In genomic region chr15:63679984-63680925, GRCm38 (mm10) we compare ENCODE assay signal across 12 mouse cellular contexts.
DNase-seq lines count a peak whose midpoint lies in the region; ATAC-seq and TF ChIP-seq lines count a peak whose summit lies in the region.
"Had no signal": no experiment of that assay in that cellular context is flagged by ENCODE, and none has a peak within 500 bp of the region (broad histone marks: within the 10 kb centered on the region; RNA-seq: fewer than 3 reads in every experiment).

No protein-coding gene starts in this region.

- 38% methylated on average over 3 of the region's 3 CpGs for WGBS in forebrain, embryonic 16.5 days
- 48% methylated on average over 3 of the region's 3 CpGs for WGBS in forebrain, embryonic 12.5 days
- WGBS in midbrain, postnatal 0 days = 47% methylated on average over 3 of the region's 3 CpGs

- no peak overlapping the region for H3K27ac ChIP-seq in forebrain, embryonic 16.5 days (ENCODE audit: low read length)
- no peak overlapping the region for H3K27ac ChIP-seq in forebrain, embryonic 12.5 days
- no peak overlapping the region for H3K27ac ChIP-seq in midbrain, postnatal 0 days (ENCODE audit: low read depth, low read length)

- TF ChIP-seq CTCF in midbrain, postnatal 0 days (IDR thresholded peaks at IDR 0.05) = no peak

- no peaks in the 10 kb centered on the region; the same call in 1 of the 2 replicates for H3K4me1 ChIP-seq in forebrain, embryonic 16.5 days (replicated peaks; ENCODE audit: control insufficient read depth, insufficient read depth, low read length)
- 0 out of 2 replicates have a peak, but pooled peaks cover 5% of the 10 kb centered on the region for H3K4me1 ChIP-seq in forebrain, embryonic 12.5 days
- no peaks in the 10 kb centered on the region for H3K4me1 ChIP-seq in midbrain, postnatal 0 days (ENCODE audit: insufficient read depth, low read length)

- H3K4me2 ChIP-seq in forebrain, embryonic 16.5 days (ENCODE audit: low read length) = no peak overlapping the region
- no peak overlapping the region for H3K4me2 ChIP-seq in forebrain, embryonic 12.5 days
- no peak overlapping the region for H3K4me2 ChIP-seq in midbrain, postnatal 0 days (ENCODE audit: low read depth, low read length, poor library complexity, severe bottlenecking)

- no peaks in the 10 kb centered on the region for H3K36me3 ChIP-seq in forebrain, embryonic 16.5 days (ENCODE audit: control insufficient read depth, insufficient read depth)
- H3K36me3 ChIP-seq in forebrain, embryonic 12.5 days (replicated peaks) = no peaks in the 10 kb centered on the region
- H3K36me3 ChIP-seq in midbrain, postnatal 0 days (ENCODE audit: insufficient read depth, low read length) = no peaks in the 10 kb centered on the region

- ATAC-seq in forebrain, embryonic 16.5 days = peak; percentile 67
- ATAC-seq in forebrain, embryonic 12.5 days (ENCODE audit: low FRiP score) = no peak
- no peak for ATAC-seq in midbrain, postnatal 0 days (ENCODE audit: low FRiP score)

- no peak overlapping the region for H3K4me3 ChIP-seq in forebrain, embryonic 16.5 days (replicated peaks; ENCODE audit: low read length)
- no peak overlapping the region for H3K4me3 ChIP-seq in forebrain, embryonic 12.5 days (replicated peaks)
- no peak overlapping the region for H3K4me3 ChIP-seq in midbrain, postnatal 0 days (ENCODE audit: low read depth, low read length)

- H3K9ac ChIP-seq in forebrain, embryonic 16.5 days (replicated peaks; ENCODE audit: low read depth, low read length) = no peak overlapping the region
- H3K9ac ChIP-seq in forebrain, embryonic 12.5 days = no peak overlapping the region
- no peak overlapping the region for H3K9ac ChIP-seq in midbrain, postnatal 0 days (replicated peaks; ENCODE audit: low read length, poor library complexity, severe bottlenecking)

- DNase-seq in brain, adult 2 months (ENCODE audit: low read depth, low spot score) = peak; percentile 63
- peak; percentile 7 for DNase-seq in left cerebral cortex, adult 11 months (ENCODE audit: low spot score)
- DNase-seq in right cerebral cortex, postnatal 10 days (ENCODE audit: low spot score in 2 of 2) = peak; percentile 46 to 53
- no peak for DNase-seq in embryo, embryonic 9.5 days (ENCODE audit: extremely low spot score)
- no peak for DNase-seq in midbrain, postnatal 0 days (ENCODE audit: low spot score)
- no peak for DNase-seq in kidney, adult 11 months
- DNase-seq: adrenal gland, postnatal 36 days; cerebellum, adult 18-20 months; kidney, postnatal 14 days; lung, postnatal 36 days had no signal

- H3K27me3 ChIP-seq in forebrain, embryonic 16.5 days (replicated peaks; ENCODE audit: control insufficient read depth, insufficient read depth, low read length) = no peaks in the 10 kb centered on the region
- H3K27me3 ChIP-seq in forebrain, embryonic 12.5 days = no peaks in the 10 kb centered on the region
- no peaks in the 10 kb centered on the region for H3K27me3 ChIP-seq in midbrain, postnatal 0 days (ENCODE audit: insufficient read depth, low read length)

- no peaks in the 10 kb centered on the region for H3K9me3 ChIP-seq in forebrain, embryonic 16.5 days (ENCODE audit: control insufficient read depth, low read length)
- no peaks in the 10 kb centered on the region for H3K9me3 ChIP-seq in forebrain, embryonic 12.5 days
- H3K9me3 ChIP-seq in midbrain, postnatal 0 days (ENCODE audit: low read length) = no peaks in the 10 kb centered on the region

Comparison
In these comparisons a context has a peak if more than half of its experiments do, and no peak if none do; other contexts are left out.
1. DNase-seq: peak in brain, adult 2 months (single experiment), left cerebral cortex, adult 11 months (single experiment) and right cerebral cortex, postnatal 10 days (2 of 2); none in embryo, embryonic 9.5 days (single experiment), midbrain, postnatal 0 days (single experiment) and kidney, adult 11 months (single experiment).